In genomic region chr9:94833836-94834235, GRCm38 (mm10) we compare ENCODE assay signal across 25 mouse cellular contexts.
A peak's percentile ranks its signal among the peaks of the same experiment; 100 is the strongest.
DNase-seq lines count a peak whose midpoint lies in the region; ATAC-seq and TF ChIP-seq lines count a peak whose summit lies in the region.
"Had no signal": no experiment of that assay in that cellular context is flagged by ENCODE, and none has a peak within 500 bp of the region (broad histone marks: within the 10 kb centered on the region; RNA-seq: fewer than 3 reads in every experiment).

No protein-coding gene starts in this region.

- DNase-seq in forebrain, embryonic 10.5 days (ENCODE audit: extremely low spot score, low spot score) = no peak
- DNase-seq in midbrain, postnatal 0 days (ENCODE audit: low spot score) = peak; percentile 26
- no peak for DNase-seq in frontal cortex, adult 2 months (ENCODE audit: extremely low spot score in 1 of 2, low spot score in 1 of 2)
- DNase-seq: adrenal gland, adult 8-10 months; adrenal gland, postnatal 14 days; adrenal gland, postnatal 36 days; B cell, adult 2 months; cerebellum, adult 11 months; cerebellum, adult 18-20 months; cerebellum, adult 8-10 months; cerebellum, adult 9-11 months; cerebellum, postnatal 14 days; cerebellum, postnatal 36 days; embryo, embryonic 11 days had no signal

- no peaks in the 10 kb centered on the region for H3K27me3 ChIP-seq in forebrain, embryonic 13.5 days
- no peaks in the 10 kb centered on the region for H3K27me3 ChIP-seq in forebrain, embryonic 12.5 days
- no peaks in the 10 kb centered on the region for H3K27me3 ChIP-seq in forebrain, embryonic 15.5 days
- no peaks in the 10 kb centered on the region for H3K27me3 ChIP-seq in forebrain, embryonic 10.5 days (ENCODE audit: poor library complexity, severe bottlenecking)
- H3K27me3 ChIP-seq in midbrain, postnatal 0 days (ENCODE audit: insufficient read depth, low read length) = no peaks in the 10 kb centered on the region
- no peaks in the 10 kb centered on the region for H3K27me3 ChIP-seq in midbrain, embryonic 13.5 days
- H3K27me3 ChIP-seq: CH12.LX; embryonic facial prominence, embryonic 13.5 days; embryonic facial prominence, embryonic 15.5 days; Patski had no signal

- no peak for TF ChIP-seq CTCF in midbrain, postnatal 0 days (IDR thresholded peaks at IDR 0.05)

- H3K27ac ChIP-seq in forebrain, embryonic 13.5 days = no peak overlapping the region
- no peak overlapping the region for H3K27ac ChIP-seq in forebrain, embryonic 12.5 days
- H3K27ac ChIP-seq in forebrain, embryonic 15.5 days (replicated peaks) = no peak overlapping the region
- no peak overlapping the region for H3K27ac ChIP-seq in forebrain, embryonic 10.5 days
- no peak overlapping the region for H3K27ac ChIP-seq in midbrain, postnatal 0 days (ENCODE audit: low read depth, low read length)
- H3K27ac ChIP-seq in midbrain, embryonic 13.5 days = no peak overlapping the region
- H3K27ac ChIP-seq: embryonic facial prominence, embryonic 13.5 days; embryonic facial prominence, embryonic 15.5 days had no signal

- peaks cover 7% of the 10 kb centered on the region for H3K4me1 ChIP-seq in forebrain, embryonic 13.5 days
- peaks cover 6% of the 10 kb centered on the region for H3K4me1 ChIP-seq in forebrain, embryonic 12.5 days
- H3K4me1 ChIP-seq in forebrain, embryonic 15.5 days = peaks cover 17% of the 10 kb centered on the region
- peaks cover 16% of the 10 kb centered on the region for H3K4me1 ChIP-seq in forebrain, embryonic 10.5 days
- H3K4me1 ChIP-seq in midbrain, postnatal 0 days (ENCODE audit: insufficient read depth, low read length) = no peaks in the 10 kb centered on the region; the same call in 1 of the 2 replicates
- peaks cover 7% of the 10 kb centered on the region for H3K4me1 ChIP-seq in midbrain, embryonic 13.5 days (replicated peaks)
- H3K4me1 ChIP-seq: embryonic facial prominence, embryonic 13.5 days; embryonic facial prominence, embryonic 15.5 days had no signal

- H3K9ac ChIP-seq in forebrain, embryonic 13.5 days = no peak overlapping the region
- H3K9ac ChIP-seq in forebrain, embryonic 12.5 days = no peak overlapping the region
- no peak overlapping the region for H3K9ac ChIP-seq in forebrain, embryonic 15.5 days (replicated peaks)
- H3K9ac ChIP-seq in midbrain, postnatal 0 days (replicated peaks; ENCODE audit: low read length, poor library complexity, severe bottlenecking) = no peak overlapping the region
- no peak overlapping the region for H3K9ac ChIP-seq in midbrain, embryonic 13.5 days (replicated peaks)
- H3K9ac ChIP-seq: embryonic facial prominence, embryonic 13.5 days; embryonic facial prominence, embryonic 15.5 days had no signal

- no peak overlapping the region for H3K4me2 ChIP-seq in forebrain, embryonic 13.5 days
- H3K4me2 ChIP-seq in forebrain, embryonic 12.5 days = no peak overlapping the region
- H3K4me2 ChIP-seq in forebrain, embryonic 15.5 days (replicated peaks) = no peak overlapping the region
- no peak overlapping the region for H3K4me2 ChIP-seq in midbrain, postnatal 0 days (ENCODE audit: low read depth, low read length, poor library complexity, severe bottlenecking)
- H3K4me2 ChIP-seq in midbrain, embryonic 13.5 days (replicated peaks) = no peak overlapping the region
- H3K4me2 ChIP-seq: embryonic facial prominence, embryonic 13.5 days; embryonic facial prominence, embryonic 15.5 days had no signal

- ATAC-seq in forebrain, embryonic 13.5 days = peak; percentile 11; the same call in 1 of the 2 replicates
- ATAC-seq in forebrain, embryonic 12.5 days (ENCODE audit: low FRiP score) = no peak
- peak; percentile 65 for ATAC-seq in forebrain, embryonic 15.5 days (replicated peaks)
- ATAC-seq in midbrain, postnatal 0 days (ENCODE audit: low FRiP score) = no peak
- no peak for ATAC-seq in midbrain, embryonic 13.5 days
- ATAC-seq: activated CD4-positive, CD25-positive, alpha-beta regulatory T cell, adult 4 months; CD4-positive, CD25-positive, alpha-beta regulatory T cell, adult 4 months; Patski had no signal

- H3K4me3 ChIP-seq in forebrain, embryonic 13.5 days = no peak overlapping the region
- H3K4me3 ChIP-seq in forebrain, embryonic 12.5 days (replicated peaks) = no peak overlapping the region
- no peak overlapping the region for H3K4me3 ChIP-seq in forebrain, embryonic 15.5 days
- H3K4me3 ChIP-seq in forebrain, embryonic 10.5 days = no peak overlapping the region
- H3K4me3 ChIP-seq in midbrain, postnatal 0 days (ENCODE audit: low read depth, low read length) = no peak overlapping the region
- no peak overlapping the region for H3K4me3 ChIP-seq in midbrain, embryonic 13.5 days (replicated peaks)
- H3K4me3 ChIP-seq: embryonic facial prominence, embryonic 13.5 days; embryonic facial prominence, embryonic 15.5 days had no signal

- WGBS in forebrain, embryonic 13.5 days = 46% methylated on average over 1 of the region's 1 CpGs
- WGBS in forebrain, embryonic 12.5 days = 67% methylated on average over 1 of the region's 1 CpGs
- WGBS in forebrain, embryonic 15.5 days = 30% methylated on average over 1 of the region's 1 CpGs
- 92% methylated on average over 1 of the region's 1 CpGs for WGBS in forebrain, embryonic 10.5 days
- 70% methylated on average over 1 of the region's 1 CpGs for WGBS in midbrain, postnatal 0 days
- 81% methylated on average over 1 of the region's 1 CpGs for WGBS in midbrain, embryonic 13.5 days

- no peaks in the 10 kb centered on the region for H3K9me3 ChIP-seq in forebrain, embryonic 13.5 days (replicated peaks)
- no peaks in the 10 kb centered on the region for H3K9me3 ChIP-seq in forebrain, embryonic 12.5 days
- no peaks in the 10 kb centered on the region for H3K9me3 ChIP-seq in forebrain, embryonic 15.5 days
- H3K9me3 ChIP-seq in forebrain, embryonic 10.5 days = no peaks in the 10 kb centered on the region
- no peaks in the 10 kb centered on the region for H3K9me3 ChIP-seq in midbrain, postnatal 0 days (ENCODE audit: low read length)
- no peaks in the 10 kb centered on the region for H3K9me3 ChIP-seq in midbrain, embryonic 13.5 days
- H3K9me3 ChIP-seq: embryonic facial prominence, embryonic 13.5 days; embryonic facial prominence, embryonic 15.5 days had no signal

- H3K36me3 ChIP-seq in forebrain, embryonic 13.5 days (ENCODE audit: poor library complexity, severe bottlenecking) = no peaks in the 10 kb centered on the region
- no peaks in the 10 kb centered on the region for H3K36me3 ChIP-seq in forebrain, embryonic 12.5 days (replicated peaks)
- H3K36me3 ChIP-seq in forebrain, embryonic 15.5 days = no peaks in the 10 kb centered on the region
- no peaks in the 10 kb centered on the region for H3K36me3 ChIP-seq in forebrain, embryonic 10.5 days (replicated peaks)
- no peaks in the 10 kb centered on the region for H3K36me3 ChIP-seq in midbrain, postnatal 0 days (ENCODE audit: insufficient read depth, low read length)
- H3K36me3 ChIP-seq in midbrain, embryonic 13.5 days = no peaks in the 10 kb centered on the region
- H3K36me3 ChIP-seq: embryonic facial prominence, embryonic 13.5 days; embryonic facial prominence, embryonic 15.5 days; G1E had no signal

Comparison
In these comparisons a context has a peak if more than half of its experiments do, and no peak if none do; other contexts are left out.
1. ATAC-seq: peak in forebrain, embryonic 13.5 days (single experiment) and forebrain, embryonic 15.5 days (single experiment); none in forebrain, embryonic 12.5 days (single experiment), midbrain, postnatal 0 days (single experiment) and midbrain, embryonic 13.5 days (single experiment).